20 mouse cellular contexts compared by ENCODE assay signal in genomic region chr11:78499543-78499942, GRCm38 (mm10). TPM values are rescaled to one million over a fixed set of nuclear protein-coding genes. Genes with fewer than 3 reads are reported as not detected.
A peak's percentile ranks its signal among the peaks of the same experiment; 100 is the strongest.
DNase-seq lines count a peak whose midpoint lies in the region; ATAC-seq and TF ChIP-seq lines count a peak whose summit lies in the region.
"Had no signal": no experiment of that assay in that cellular context is flagged by ENCODE, and none has a peak within 500 bp of the region (broad histone marks: within the 10 kb centered on the region; RNA-seq: fewer than 3 reads in every experiment).

No protein-coding gene starts in this region.

- peaks cover 3% of the 10 kb centered on the region; the same call in 1 of the 2 replicates for H3K4me1 ChIP-seq in embryonic facial prominence, embryonic 11.5 days (ENCODE audit: control insufficient read depth, insufficient read depth, low read length)
- H3K4me1 ChIP-seq in hindbrain, embryonic 13.5 days (replicated peaks), result peaks cover 31% of the 10 kb centered on the region
- H3K4me1 ChIP-seq in liver, postnatal 0 days (ENCODE audit: insufficient read depth), result peaks cover 23% of the 10 kb centered on the region
- H3K4me1 ChIP-seq in heart, embryonic 11.5 days (ENCODE audit: control insufficient read depth, insufficient read depth, low read length), result peaks cover 9% of the 10 kb centered on the region; the same call in 1 of the 2 replicates

- H3K4me2 ChIP-seq in embryonic facial prominence, embryonic 11.5 days (ENCODE audit: low read depth, low read length), result 0 out of 2 replicates have a peak overlapping the region, but pooled peaks have one; percentile 5
- peak overlapping the region; percentile 6 for H3K4me2 ChIP-seq in hindbrain, embryonic 13.5 days
- H3K4me2 ChIP-seq in liver, postnatal 0 days (ENCODE audit: low read depth, low read length), result peak overlapping the region; percentile 78
- no peak overlapping the region for H3K4me2 ChIP-seq in heart, embryonic 11.5 days
- H3K4me2 ChIP-seq: limb, embryonic 12.5 days had no signal

- no peak for TF ChIP-seq CTCF in layer of hippocampus, adult 2 months (conservative IDR thresholded peaks at IDR 0.05)
- TF ChIP-seq CTCF in liver, postnatal 0 days (IDR thresholded peaks at IDR 0.05; ENCODE audit: low read depth), result no peak

- H3K9ac ChIP-seq in embryonic facial prominence, embryonic 11.5 days (replicated peaks; ENCODE audit: low read length), result no peak overlapping the region
- H3K9ac ChIP-seq in hindbrain, embryonic 13.5 days, result 0 out of 2 replicates have a peak overlapping the region, but pooled peaks have one; percentile 53
- H3K9ac ChIP-seq in liver, postnatal 0 days (replicated peaks), result peak overlapping the region; percentile 59
- H3K9ac ChIP-seq in heart, embryonic 11.5 days (ENCODE audit: low read depth, low read length), result no peak overlapping the region
- H3K9ac ChIP-seq: limb, embryonic 12.5 days had no signal

- H3K9me3 ChIP-seq in embryonic facial prominence, embryonic 11.5 days (replicated peaks; ENCODE audit: control insufficient read depth, low read length), result no peaks in the 10 kb centered on the region
- H3K9me3 ChIP-seq in hindbrain, embryonic 13.5 days, result no peaks in the 10 kb centered on the region
- no peaks in the 10 kb centered on the region for H3K9me3 ChIP-seq in liver, postnatal 0 days (ENCODE audit: low read length)
- H3K9me3 ChIP-seq in heart, embryonic 11.5 days (replicated peaks; ENCODE audit: control insufficient read depth, low read length), result no peaks in the 10 kb centered on the region
- H3K9me3 ChIP-seq: limb, embryonic 12.5 days had no signal

- no peak for TF ChIP-seq EP300 in liver, postnatal 0 days (IDR thresholded peaks at IDR 0.05; ENCODE audit: low read depth)

- 42% methylated on average over 16 of the region's 16 CpGs for WGBS in embryonic facial prominence, embryonic 11.5 days
- WGBS in hindbrain, embryonic 13.5 days, result 56% methylated on average over 16 of the region's 16 CpGs
- WGBS in liver, postnatal 0 days (ENCODE audit: insufficient replicate concordance), result 34% methylated on average over 16 of the region's 16 CpGs
- WGBS in heart, embryonic 11.5 days (ENCODE audit: insufficient replicate concordance), result 43% methylated on average over 16 of the region's 16 CpGs

- H3K27ac ChIP-seq in layer of hippocampus, adult 2 months, result no peak overlapping the region
- no peak overlapping the region for H3K27ac ChIP-seq in embryonic facial prominence, embryonic 11.5 days (replicated peaks; ENCODE audit: low read depth, low read length)
- peak overlapping the region; percentile 19; the same call in 1 of the 2 replicates for H3K27ac ChIP-seq in hindbrain, embryonic 13.5 days
- peak overlapping the region; percentile 86 for H3K27ac ChIP-seq in liver, postnatal 0 days (ENCODE audit: low read depth)
- H3K27ac ChIP-seq in heart, embryonic 11.5 days (ENCODE audit: low read depth, low read length), result no peak overlapping the region
- H3K27ac ChIP-seq: limb, embryonic 12.5 days had no signal

- H3K4me3 ChIP-seq in layer of hippocampus, adult 2 months, result peak overlapping the region; percentile 9; the same call in 1 of the 2 replicates
- H3K4me3 ChIP-seq in embryonic facial prominence, embryonic 11.5 days (ENCODE audit: low read depth, low read length), result no peak overlapping the region
- H3K4me3 ChIP-seq in hindbrain, embryonic 13.5 days, result peak overlapping the region; percentile 18
- peak overlapping the region; percentile 53 for H3K4me3 ChIP-seq in liver, postnatal 0 days (ENCODE audit: low read depth, low read length)
- H3K4me3 ChIP-seq in heart, embryonic 11.5 days (ENCODE audit: low read depth, low read length), result no peak overlapping the region
- H3K4me3 ChIP-seq: limb, embryonic 12.5 days had no signal

- DNase-seq in layer of hippocampus, adult 2 months (ENCODE audit: low spot score in 2 of 2), result no peak
- DNase-seq in layer of hippocampus, postnatal 14 days (ENCODE audit: low spot score in 2 of 2), result no peak
- no peak for DNase-seq in embryonic facial prominence, embryonic 11.5 days (ENCODE audit: low spot score)
- DNase-seq in liver, postnatal 0 days, result no peak
- no peak for DNase-seq in right cerebral cortex, postnatal 14 days
- DNase-seq: cerebellum, adult 18-20 months; kidney, postnatal 10 days; layer of hippocampus, postnatal 36 days; lung, postnatal 14 days; thymus, postnatal 25 days had no signal

- H3K27me3 ChIP-seq in embryonic facial prominence, embryonic 11.5 days (ENCODE audit: control insufficient read depth, insufficient read depth, low read length), result peaks cover 22% of the 10 kb centered on the region
- H3K27me3 ChIP-seq in hindbrain, embryonic 13.5 days, result peaks cover 35% of the 10 kb centered on the region
- H3K27me3 ChIP-seq in liver, postnatal 0 days (ENCODE audit: insufficient read depth, low read length), result peaks cover 26% of the 10 kb centered on the region
- peaks cover 64% of the 10 kb centered on the region for H3K27me3 ChIP-seq in heart, embryonic 11.5 days (ENCODE audit: control insufficient read depth, insufficient read depth, low read length)

- ATAC-seq in embryonic facial prominence, embryonic 11.5 days (replicated peaks; ENCODE audit: insufficient number of reproducible peaks, low FRiP score, low TSS enrichment, low read depth), result no peak
- ATAC-seq in hindbrain, embryonic 13.5 days (ENCODE audit: low FRiP score), result no peak
- ATAC-seq in liver, postnatal 0 days, result no peak
- ATAC-seq in heart, embryonic 11.5 days (replicated peaks; ENCODE audit: insufficient number of reproducible peaks, low FRiP score, low TSS enrichment), result no peak
- ATAC-seq: activated CD4-positive, CD25-positive, alpha-beta regulatory T cell, adult 4 months; intestine, postnatal 0 days had no signal

- H3K36me3 ChIP-seq in embryonic facial prominence, embryonic 11.5 days (replicated peaks; ENCODE audit: control insufficient read depth, insufficient read depth, low read depth, low read length), result no peaks in the 10 kb centered on the region
- no peaks in the 10 kb centered on the region for H3K36me3 ChIP-seq in hindbrain, embryonic 13.5 days
- H3K36me3 ChIP-seq in liver, postnatal 0 days (replicated peaks; ENCODE audit: insufficient read depth, low read length), result no peaks in the 10 kb centered on the region
- no peaks in the 10 kb centered on the region for H3K36me3 ChIP-seq in heart, embryonic 11.5 days (ENCODE audit: control insufficient read depth, insufficient read depth, low read length)
- H3K36me3 ChIP-seq: limb, embryonic 12.5 days had no signal

RNA-seq across cellular contexts. Expression of gene Vtn, which starts 0.7 kb away (rescaled TPM):
- 10 to 100 TPM; 59.6 to 69.2 TPM for total RNA-seq in layer of hippocampus, adult 2 months (2021)
- total RNA-seq in layer of hippocampus, postnatal 14 days (2021), result 10 to 100 TPM; 65.7 to 71.5 TPM
- 24.8 and 30.4 TPM in 2 replicates for polyA plus RNA-seq in embryonic facial prominence, embryonic 11.5 days (2014; fragmentation: Nextera tagmentation; extraction: Ambion mirVana)
- polyA plus RNA-seq in hindbrain, embryonic 13.5 days (2015; fragmentation: Nextera tagmentation; extraction: Ambion mirVana), result 171 and 184 TPM in 2 replicates
- 2,013 and 2,040 TPM in 2 replicates for polyA plus RNA-seq in liver, postnatal 0 days (2015; fragmentation: Nextera tagmentation; extraction: Ambion mirVana)
- polyA plus RNA-seq in heart, embryonic 11.5 days (2014; fragmentation: Nextera tagmentation; extraction: Ambion mirVana), result 0.54 and 4.6 TPM in 2 replicates
- total RNA-seq: CH12.LX; monocyte, adult 5-6 weeks had no signal
- polyA plus RNA-seq: activated CD4-positive, CD25-positive, alpha-beta regulatory T cell, adult 4 months had no signal

RNA-seq across cellular contexts. Expression of gene Sarm1, which starts 2.0 kb away (rescaled TPM):
- total RNA-seq in layer of hippocampus, adult 2 months (2021), result 10 to 100 TPM; 39.2 to 45.4 TPM
- 10 to 100 TPM; 51.0 to 53.2 TPM for total RNA-seq in layer of hippocampus, postnatal 14 days (2021)
- 4.1 and 4.7 TPM in 2 replicates for polyA plus RNA-seq in embryonic facial prominence, embryonic 11.5 days (2014; fragmentation: Nextera tagmentation; extraction: Ambion mirVana)
- 45.0 and 47.2 TPM in 2 replicates for polyA plus RNA-seq in hindbrain, embryonic 13.5 days (2015; fragmentation: Nextera tagmentation; extraction: Ambion mirVana)
- polyA plus RNA-seq in liver, postnatal 0 days (2015; fragmentation: Nextera tagmentation; extraction: Ambion mirVana), result 0.14 and 0.21 TPM in 2 replicates
- 0.39 and 0.46 TPM in 2 replicates for polyA plus RNA-seq in heart, embryonic 11.5 days (2014; fragmentation: Nextera tagmentation; extraction: Ambion mirVana)
- total RNA-seq: monocyte, adult 5-6 weeks had no signal

RNA-seq across cellular contexts. Expression of gene Sebox, which starts 3.7 kb away (rescaled TPM):
- 1 to 10 TPM; 4.5 to 4.7 TPM for total RNA-seq in layer of hippocampus, adult 2 months (2021)
- total RNA-seq in layer of hippocampus, postnatal 14 days (2021), result 1 to 10 TPM; 3.9 to 4.5 TPM
- not detected in 2 replicates for polyA plus RNA-seq in embryonic facial prominence, embryonic 11.5 days (2014; fragmentation: Nextera tagmentation; extraction: Ambion mirVana)
- 0.13 and 0.19 TPM in 2 replicates for polyA plus RNA-seq in hindbrain, embryonic 13.5 days (2015; fragmentation: Nextera tagmentation; extraction: Ambion mirVana)
- 0.11 and 0.16 TPM in 2 replicates for polyA plus RNA-seq in liver, postnatal 0 days (2015; fragmentation: Nextera tagmentation; extraction: Ambion mirVana)
- not detected in 2 replicates for polyA plus RNA-seq in heart, embryonic 11.5 days (2014; fragmentation: Nextera tagmentation; extraction: Ambion mirVana)
- total RNA-seq: CH12.LX; heart, adult 8-10 months; heart, postnatal 25 days; monocyte, adult 5-6 weeks had no signal
- polyA plus RNA-seq: activated CD4-positive, CD25-positive, alpha-beta regulatory T cell, adult 4 months; intestine, postnatal 0 days; limb, embryonic 12.5 days; stomach, embryonic 14.5 days had no signal

RNA-seq across cellular contexts. Expression of gene Tmem199, which starts 12.4 kb away (rescaled TPM):
- 10 to 100 TPM; 44.2 to 45.7 TPM for total RNA-seq in layer of hippocampus, adult 2 months (2021)
- total RNA-seq in layer of hippocampus, postnatal 14 days (2021), result 10 to 100 TPM; 36.0 to 40.7 TPM
- polyA plus RNA-seq in embryonic facial prominence, embryonic 11.5 days (2014; fragmentation: Nextera tagmentation; extraction: Ambion mirVana), result 66.4 and 70.1 TPM in 2 replicates
- 93.6 and 101 TPM in 2 replicates for polyA plus RNA-seq in hindbrain, embryonic 13.5 days (2015; fragmentation: Nextera tagmentation; extraction: Ambion mirVana)
- polyA plus RNA-seq in liver, postnatal 0 days (2015; fragmentation: Nextera tagmentation; extraction: Ambion mirVana), result 21.1 TPM in 2 replicates
- polyA plus RNA-seq in heart, embryonic 11.5 days (2014; fragmentation: Nextera tagmentation; extraction: Ambion mirVana), result 57.0 and 63.9 TPM in 2 replicates

RNA-seq across cellular contexts. Expression of gene Poldip2, which starts 12.4 kb away (rescaled TPM):
- total RNA-seq in layer of hippocampus, adult 2 months (2021), result 100 to 1,000 TPM; 121 to 122 TPM
- 100 to 1,000 TPM; 118 to 120 TPM for total RNA-seq in layer of hippocampus, postnatal 14 days (2021)
- 159 and 161 TPM in 2 replicates for polyA plus RNA-seq in embryonic facial prominence, embryonic 11.5 days (2014; fragmentation: Nextera tagmentation; extraction: Ambion mirVana)
- 185 and 190 TPM in 2 replicates for polyA plus RNA-seq in hindbrain, embryonic 13.5 days (2015; fragmentation: Nextera tagmentation; extraction: Ambion mirVana)
- 94.2 and 96.6 TPM in 2 replicates for polyA plus RNA-seq in liver, postnatal 0 days (2015; fragmentation: Nextera tagmentation; extraction: Ambion mirVana)
- 130 and 154 TPM in 2 replicates for polyA plus RNA-seq in heart, embryonic 11.5 days (2014; fragmentation: Nextera tagmentation; extraction: Ambion mirVana)

Comparison
In these comparisons a context has a peak if more than half of its experiments do, and no peak if none do; other contexts are left out.
1. H3K27ac ChIP-seq: peak in hindbrain, embryonic 13.5 days (single experiment) and liver, postnatal 0 days (single experiment); none in layer of hippocampus, adult 2 months (single experiment), embryonic facial prominence, embryonic 11.5 days (single experiment) and heart, embryonic 11.5 days (single experiment).
2. H3K4me3 ChIP-seq: peak in layer of hippocampus, adult 2 months (single experiment), hindbrain, embryonic 13.5 days (single experiment) and liver, postnatal 0 days (single experiment); none in embryonic facial prominence, embryonic 11.5 days (single experiment) and heart, embryonic 11.5 days (single experiment).
3. H3K9ac ChIP-seq: peak in hindbrain, embryonic 13.5 days (single experiment) and liver, postnatal 0 days (single experiment); none in embryonic facial prominence, embryonic 11.5 days (single experiment) and heart, embryonic 11.5 days (single experiment).
4. RNA of gene Vtn, which starts 0.7 kb away (polyA plus RNA-seq): 2,013 to 2,040 TPM in liver, postnatal 0 days; 171 to 184 TPM in hindbrain, embryonic 13.5 days, 24.8 to 30.4 TPM in embryonic facial prominence, embryonic 11.5 days and 0.54 to 4.6 TPM in heart, embryonic 11.5 days; every median in the first group is over 10 times any median in the second.